Mouse (Mus musculus) forebrain, embryonic 16.5 days (tissue): ENCODE results near the gene Ptx3. TPM values are rescaled to one million over a fixed set of nuclear protein-coding genes. Genes with fewer than 3 reads are reported as not detected.
"Not testable (repeated sequence)": the region's sequence is repeated elsewhere in the genome, so short reads cannot be mapped to it uniquely, and the experiment has no call there.

ENCODE experiments used
- ATAC-seq: fragments of 200-750 bp; cut with Nextera tagmentation; 2 replicates; pipeline ENCODE4 v1.8.0; 2017; ENCODE audit warnings: mild to moderate bottlenecking, moderate library complexity
- H3K27ac ChIP-seq: fragments of 300-500 bp; sonication (generic); 2 replicates; pipeline ENCODE4 v1.5.1; 2014; ENCODE audit warnings: low read length, control low read depth
- H3K27me3 ChIP-seq: fragments of 300-500 bp; sonication (generic); replicated peaks from 2 replicates; pipeline ENCODE4 v1.6.1; 2014; ENCODE audit warnings: low read length; ENCODE audit not compliant: control insufficient read depth, insufficient read depth
- H3K36me3 ChIP-seq: fragments of 300-500 bp; sonication (generic); 2 replicates; pipeline ENCODE4 v1.6.1; 2014; ENCODE audit not compliant: control insufficient read depth, insufficient read depth
- H3K4me1 ChIP-seq: fragments of 300-500 bp; sonication (generic); replicated peaks from 2 replicates; pipeline ENCODE4 v1.6.1; 2014; ENCODE audit warnings: low read length; ENCODE audit not compliant: control insufficient read depth, insufficient read depth
- H3K4me2 ChIP-seq: fragments of 300-500 bp; sonication (generic); 2 replicates; pipeline ENCODE4 v1.6.1; 2014; ENCODE audit warnings: mild to moderate bottlenecking, low read length, control low read depth
- H3K4me3 ChIP-seq: fragments of 300-500 bp; sonication (generic); replicated peaks from 2 replicates; pipeline ENCODE4 v1.5.1; 2014; ENCODE audit warnings: mild to moderate bottlenecking, low read length, control low read depth
- H3K9ac ChIP-seq: fragments of 300-500 bp; sonication (generic); replicated peaks from 2 replicates; pipeline ENCODE4 v1.6.1; 2014; ENCODE audit warnings: low read depth, low read length, control low read depth
- H3K9me3 ChIP-seq: fragments of 300-500 bp; sonication (generic); 2 replicates; pipeline ENCODE4 v1.6.1; 2016; ENCODE audit warnings: low read length; ENCODE audit not compliant: control insufficient read depth
- WGBS: fragments of 180-500 bp; shearing (Covaris S2); extraction: QIAGEN DNeasy Blood & Tissue Kit; methylation state at CpG from one replicate; pipeline ENCODE4 v1.1.7; 2014; 5-methylcytosine and 5-hydroxymethylcytosine counted together
- polyA plus RNA-seq: library from polyadenylated mRNA; unstranded; fragments of >200 nt; fragmentation: Nextera tagmentation; extraction: Ambion mirVana; gene quantifications from 2 replicates; pipeline ENCODE4 v1.2.1, GENCODE M21; 2015

Gene Ptx3
- polyA plus RNA-seq, 1 experiment from 2014 or later, result 11.8 TPM

DNA sequence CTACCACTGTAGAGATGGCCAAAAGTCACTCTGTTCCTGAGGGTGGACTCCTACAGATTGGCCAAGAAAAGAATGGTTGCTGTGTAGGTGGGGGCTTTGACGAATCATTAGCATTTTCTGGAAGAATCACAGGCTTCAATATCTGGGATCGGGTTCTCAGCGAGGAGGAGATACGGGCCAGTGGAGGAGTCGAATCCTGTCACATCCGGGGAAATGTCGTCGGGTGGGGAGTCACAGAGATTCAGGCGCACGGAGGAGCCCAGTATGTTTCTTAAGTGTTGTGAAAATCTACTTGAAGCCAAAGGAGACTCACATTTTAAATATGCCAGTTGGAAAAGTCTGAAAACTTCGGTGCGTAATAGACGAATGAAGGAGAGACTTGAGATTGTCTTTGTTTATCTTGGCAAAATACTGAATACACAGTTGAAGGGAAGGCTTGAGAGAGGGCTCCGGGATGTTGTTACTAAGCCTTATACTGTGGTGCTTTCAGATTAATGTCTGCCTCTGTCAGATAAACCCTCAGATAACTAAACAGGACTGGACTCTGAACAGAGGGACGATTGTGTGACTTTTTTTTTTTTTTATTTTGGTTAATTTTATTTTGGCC is 5.3 kb downstream of the Ptx3 start:
- Histone ChIP-seq H3K9ac (no peak overlapping the region), H3K27me3 (no peaks in the 10 kb centered on the region), H3K36me3 (no peaks in the 10 kb centered on the region), H3K9me3 (no peaks in the 10 kb centered on the region), H3K4me1 (peaks cover 9% of the 10 kb centered on the region), H3K27ac (no peak overlapping the region), H3K4me3 (no peak overlapping the region), H3K4me2 (no peak overlapping the region)
- ATAC-seq, result no peak
- 85% methylated on average over 15 of the region's 15 CpGs for WGBS

DNA sequence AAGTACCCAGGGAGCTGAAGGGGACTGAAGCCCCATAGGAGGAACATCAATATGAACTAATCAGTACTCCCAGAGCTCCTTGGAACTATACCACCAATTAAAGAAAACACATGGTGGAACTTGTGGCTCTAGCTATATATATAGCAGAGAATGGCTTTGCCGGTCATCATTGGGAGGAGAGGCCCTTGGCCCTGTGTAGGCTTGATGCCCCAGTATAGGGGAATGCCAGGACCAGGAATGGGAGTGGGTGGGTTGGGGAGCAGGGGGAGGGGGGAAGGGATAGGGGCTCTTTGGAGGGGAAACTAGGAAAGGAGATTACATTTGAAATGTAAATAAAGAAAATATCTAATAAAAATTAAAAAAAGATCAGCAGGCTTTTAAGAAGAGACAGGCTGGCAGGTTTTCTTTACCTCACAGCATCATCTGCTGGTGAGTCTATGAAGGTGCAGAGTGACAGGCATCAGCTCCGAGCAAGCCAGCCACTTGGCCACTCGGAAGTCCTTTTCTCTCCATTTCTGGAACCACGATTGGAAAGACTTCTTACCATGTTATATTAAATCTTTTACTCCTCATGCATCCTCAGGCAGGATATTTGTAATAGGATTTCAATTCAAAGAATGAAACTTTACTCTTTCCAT is 16.6 kb downstream of the Ptx3 start:
- not testable (repeated sequence) for H3K4me3 ChIP-seq, H3K27ac ChIP-seq, H3K4me2 ChIP-seq, H3K9ac ChIP-seq, H3K9me3 ChIP-seq, H3K36me3 ChIP-seq, H3K4me1 ChIP-seq, H3K27me3 ChIP-seq
- ATAC-seq, result peak; percentile 77; the same call in 1 of the 2 replicates
- WGBS, result 44% methylated on average over 4 of the region's 4 CpGs

DNA sequence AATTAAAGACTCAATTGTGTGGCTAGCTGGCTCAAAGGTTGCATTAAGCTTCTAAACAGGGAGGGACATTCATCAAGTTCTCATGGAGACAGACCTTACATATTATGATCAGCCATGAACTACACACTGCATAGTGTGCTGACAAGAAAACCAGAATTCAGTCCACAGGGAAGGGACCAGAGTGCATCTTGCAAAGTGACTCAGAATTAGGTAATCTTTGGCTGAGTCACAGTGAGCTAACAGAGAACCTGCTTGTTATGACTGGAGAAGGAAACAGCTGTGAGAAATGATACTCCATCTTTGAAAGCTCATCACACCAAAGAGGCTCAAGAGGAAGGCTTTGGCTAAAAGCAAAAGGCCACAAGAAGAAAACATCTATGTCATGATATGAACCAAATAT is 20.8 kb downstream of the Ptx3 start:
- no peaks in the 10 kb centered on the region for H3K36me3 ChIP-seq
- ATAC-seq, result no peak
- H3K9me3 ChIP-seq, result no peaks in the 10 kb centered on the region
- H3K4me3 ChIP-seq, result no peak overlapping the region
- no peak overlapping the region for H3K27ac ChIP-seq
- H3K4me2 ChIP-seq, result no peak overlapping the region
- no peak overlapping the region for H3K9ac ChIP-seq
- no peaks in the 10 kb centered on the region for H3K4me1 ChIP-seq
- H3K27me3 ChIP-seq, result no peaks in the 10 kb centered on the region

DNA sequence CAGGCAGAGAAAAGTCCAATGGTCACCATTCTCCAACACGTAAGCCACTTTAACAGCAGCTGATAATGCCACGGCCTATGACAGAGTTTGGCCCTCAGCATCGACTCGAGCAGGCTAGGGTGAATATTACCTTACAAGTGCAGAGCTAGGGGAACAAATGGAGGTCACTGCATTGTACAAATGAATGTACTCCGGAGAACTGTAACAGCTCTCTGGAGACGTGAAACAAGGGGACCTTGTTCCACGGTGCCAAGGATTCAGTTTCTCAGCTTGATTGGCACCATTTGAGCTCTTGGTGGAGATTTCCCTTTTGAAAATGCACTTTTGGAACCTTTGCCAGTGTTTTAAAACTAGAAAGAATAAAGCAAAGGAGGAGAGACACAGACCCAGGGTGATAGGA is 32.1 kb downstream of the Ptx3 start:
- H3K4me2 ChIP-seq, result no peak overlapping the region
- no peak for ATAC-seq
- WGBS, result 42% methylated on average over 7 of the region's 7 CpGs
- H3K36me3 ChIP-seq, result no peaks in the 10 kb centered on the region
- no peaks in the 10 kb centered on the region for H3K9me3 ChIP-seq
- H3K27ac ChIP-seq, result no peak overlapping the region
- no peaks in the 10 kb centered on the region for H3K27me3 ChIP-seq
- no peak overlapping the region for H3K4me3 ChIP-seq
- 0 out of 2 replicates have a peak, but pooled peaks cover 4% of the 10 kb centered on the region for H3K4me1 ChIP-seq
- H3K9ac ChIP-seq, result no peak overlapping the region

DNA sequence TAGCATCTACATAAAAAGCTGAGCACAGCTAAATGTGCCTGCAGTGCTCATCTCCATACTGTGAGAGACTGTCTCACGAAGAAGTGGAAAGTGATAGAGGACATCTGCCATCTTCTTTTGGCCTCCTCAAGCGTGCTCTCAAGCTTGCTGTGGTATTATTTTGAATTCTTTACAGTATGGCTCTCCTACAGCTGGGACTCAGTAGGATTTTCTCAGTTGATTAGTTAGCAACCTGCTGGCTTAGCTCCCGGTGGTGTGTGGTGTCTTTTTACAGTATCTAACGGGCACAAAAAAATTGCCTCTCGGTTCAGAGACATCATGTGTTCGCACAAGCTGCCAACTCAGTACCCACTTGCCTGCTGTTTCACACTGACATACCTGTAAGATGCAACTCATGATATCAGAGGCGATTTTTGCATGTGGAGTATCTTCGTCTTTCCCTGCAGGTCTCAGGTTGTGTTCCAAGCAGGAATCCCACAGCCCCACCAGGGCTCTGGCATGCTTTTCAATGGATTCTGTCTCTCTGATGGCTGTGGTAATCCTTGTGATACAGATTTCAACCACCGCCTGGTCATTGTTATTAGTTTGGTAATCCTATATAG is 34.9 kb downstream of the Ptx3 start:
- Histone ChIP-seq H3K4me1 (0 out of 2 replicates have a peak, but pooled peaks cover 4% of the 10 kb centered on the region), H3K4me3 (no peak overlapping the region), H3K27me3 (no peaks in the 10 kb centered on the region), H3K27ac (no peak overlapping the region), H3K4me2 (no peak overlapping the region), H3K9ac (no peak overlapping the region), H3K36me3 (no peaks in the 10 kb centered on the region), H3K9me3 (no peaks in the 10 kb centered on the region)
- peak; percentile 69 for ATAC-seq
- 47% methylated on average over 9 of the region's 9 CpGs for WGBS

DNA sequence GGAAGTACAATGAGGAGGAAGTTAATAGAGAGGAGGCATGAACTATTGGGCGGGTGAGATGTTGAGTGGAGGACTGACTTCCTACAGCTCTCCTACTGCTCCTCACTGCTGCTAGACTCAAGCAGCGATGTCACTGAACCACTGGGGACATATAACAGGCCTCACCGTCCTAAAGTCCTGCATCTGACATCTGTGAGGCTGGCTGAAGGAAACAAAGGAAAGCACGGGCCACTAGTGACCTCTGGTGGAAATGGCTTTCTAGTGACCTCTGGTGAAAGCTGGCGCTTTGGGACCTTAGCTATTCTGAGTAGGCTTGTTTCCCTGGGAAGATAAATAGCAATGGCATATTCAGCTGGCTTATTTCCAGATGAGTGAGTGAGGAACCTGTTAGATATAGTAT is 42.6 kb downstream of the Ptx3 start:
- no peak for ATAC-seq
- no peak overlapping the region for H3K27ac ChIP-seq
- no peaks in the 10 kb centered on the region for H3K36me3 ChIP-seq
- H3K27me3 ChIP-seq, result no peaks in the 10 kb centered on the region
- 45% methylated on average over 5 of the region's 5 CpGs for WGBS
- H3K4me3 ChIP-seq, result no peak overlapping the region
- no peak overlapping the region for H3K4me2 ChIP-seq
- H3K4me1 ChIP-seq, result no peaks in the 10 kb centered on the region
- H3K9ac ChIP-seq, result no peak overlapping the region
- no peaks in the 10 kb centered on the region for H3K9me3 ChIP-seq

DNA sequence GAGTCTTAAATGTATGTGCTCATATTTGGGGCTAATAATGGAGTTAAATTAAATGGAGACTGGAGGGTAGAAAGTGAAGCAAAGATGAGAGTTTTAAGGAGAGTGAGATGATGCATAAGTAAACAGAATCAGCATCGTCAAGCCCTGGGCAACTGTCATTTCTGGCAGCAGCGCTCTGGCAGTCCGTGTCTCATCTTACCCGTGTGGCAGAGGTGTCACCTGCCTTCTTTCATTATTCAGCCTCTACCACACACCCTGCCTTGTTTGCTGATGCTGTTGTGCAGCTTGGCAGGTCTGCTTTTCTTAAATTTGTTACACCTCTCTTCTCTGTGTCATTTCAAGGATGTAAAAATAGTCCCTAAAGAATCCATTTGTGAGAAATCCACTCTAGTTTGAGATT is 43.6 kb downstream of the Ptx3 start:
- no peak overlapping the region for H3K27ac ChIP-seq
- no peaks in the 10 kb centered on the region for H3K27me3 ChIP-seq
- no peak overlapping the region for H3K4me3 ChIP-seq
- no peaks in the 10 kb centered on the region for H3K4me1 ChIP-seq
- no peak for ATAC-seq
- 79% methylated on average over 4 of the region's 4 CpGs for WGBS
- no peaks in the 10 kb centered on the region for H3K9me3 ChIP-seq
- no peak overlapping the region for H3K4me2 ChIP-seq
- H3K9ac ChIP-seq, result no peak overlapping the region
- H3K36me3 ChIP-seq, result no peaks in the 10 kb centered on the region

Other genes starting within 250 kb of the Ptx3 start
- 9.2 and 12.3 TPM in 2 replicates for gene Veph1, start 76.9 kb downstream of the Ptx3 start, polyA plus RNA-seq